Mouse (Mus musculus) gastrocnemius, postnatal 10 days (tissue): Measurements from ENCODE around the gene Sfxn1. TPM values are rescaled to one million over a fixed set of nuclear protein-coding genes. Genes with fewer than 3 reads are reported as not detected.

Experiments
- DNase-seq: peaks from one replicate; pipeline ENCODE4 v3.0.0; 2021; ENCODE audit warnings: mixed read lengths
- total RNA-seq, 2 experiments: library from RNA; stranded (reverse); gene quantifications; 2 replicates each; pipeline ENCODE4 v1.2.3; 2021

The Sfxn1 gene
- total RNA-seq, 2 experiments from 2014 or later, result 7.0 to 8.4 TPM

DNA sequence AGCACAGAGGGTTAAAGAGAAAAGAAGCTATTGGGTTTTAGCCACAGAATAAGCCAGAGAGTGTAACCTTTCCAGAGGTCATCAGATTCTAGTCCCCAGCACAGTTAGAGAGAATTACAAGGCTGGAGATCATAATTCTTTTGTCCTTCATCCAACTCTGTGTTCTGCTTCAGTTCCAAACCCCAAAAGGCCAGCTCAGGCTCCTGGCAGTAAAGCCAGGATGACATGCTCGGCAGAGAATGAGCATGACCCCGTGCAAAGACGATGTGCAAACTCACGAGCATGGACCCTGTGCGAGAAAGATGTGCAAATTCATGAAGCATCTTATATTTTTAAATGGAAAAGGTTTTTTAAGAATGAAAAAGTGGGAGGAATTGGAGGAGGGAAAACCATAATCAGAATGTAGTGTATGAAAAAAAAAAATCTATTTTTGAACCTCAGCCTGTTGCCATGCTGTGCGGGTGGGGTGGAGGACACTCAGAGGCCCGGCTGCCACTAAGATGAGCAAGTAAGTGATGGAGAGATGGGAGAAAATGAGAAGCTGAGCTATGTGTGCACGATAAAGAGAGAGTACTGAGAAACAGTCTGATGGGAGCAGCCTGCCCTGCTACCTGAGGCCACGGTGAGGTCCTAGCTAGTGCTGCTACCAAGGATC is 66.2 kb downstream of the Sfxn1 start:
- no peak for DNase-seq

DNA sequence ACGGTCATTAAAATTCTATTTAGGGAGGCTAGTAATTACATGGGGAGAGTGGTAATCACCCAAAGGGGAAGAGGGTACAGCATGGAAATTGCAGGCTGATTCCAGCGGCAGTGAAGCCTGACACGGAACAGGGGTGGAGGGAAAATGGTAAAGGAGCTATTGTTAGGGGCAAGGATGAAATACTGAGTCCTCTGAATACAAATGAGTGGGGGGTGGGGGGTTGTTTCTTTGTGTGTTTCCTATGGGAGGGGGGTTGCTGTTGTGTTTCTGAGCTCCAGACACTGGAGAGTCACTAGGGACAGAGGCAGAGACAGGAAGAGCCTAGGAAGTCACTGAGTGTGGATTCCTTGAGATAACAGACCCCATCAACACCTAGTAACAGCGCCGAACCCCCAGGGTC is 72.1 kb downstream of the Sfxn1 start:
- no peak for DNase-seq

DNA sequence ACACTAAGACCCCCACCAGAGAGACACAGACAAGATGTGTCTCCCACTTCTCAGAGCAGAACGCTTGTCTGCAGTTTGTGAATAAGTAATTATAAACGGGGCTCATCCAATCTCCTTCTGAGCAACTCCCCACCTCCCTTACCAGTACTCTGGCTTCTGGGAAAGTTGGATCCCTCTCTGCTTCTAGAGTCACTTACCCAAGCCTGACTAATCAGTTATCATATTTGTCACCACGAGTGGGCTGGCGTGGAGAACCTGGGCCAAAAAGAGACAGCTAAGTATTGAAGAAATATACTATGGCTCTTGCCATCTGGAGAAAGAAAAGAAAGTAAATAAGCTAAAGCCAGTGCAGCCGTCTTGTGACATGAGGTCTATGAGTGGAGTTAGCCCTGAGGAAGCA is 73.0 kb downstream of the Sfxn1 start:
- DNase-seq, result no peak

DNA sequence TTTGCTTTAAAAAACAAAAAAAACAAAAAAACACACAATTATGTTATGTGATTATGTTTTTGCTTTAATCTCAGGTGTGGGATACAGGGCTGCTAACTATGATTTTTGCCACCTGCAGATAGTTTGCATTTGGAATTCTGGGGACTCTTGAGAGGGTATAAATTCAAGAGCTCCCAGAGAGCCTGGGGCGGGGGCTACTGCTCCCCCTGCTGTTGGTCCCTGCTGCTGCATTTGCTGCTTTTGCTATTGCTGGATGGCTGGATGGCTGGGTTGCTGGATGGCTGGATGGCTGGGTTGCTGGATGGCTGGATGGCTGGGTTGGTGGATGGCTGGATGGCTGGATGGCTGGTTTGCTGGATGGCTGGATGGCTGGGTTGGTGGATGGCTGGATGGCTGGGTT is 75.7 kb downstream of the Sfxn1 start:
- peak; percentile 21 for DNase-seq

DNA sequence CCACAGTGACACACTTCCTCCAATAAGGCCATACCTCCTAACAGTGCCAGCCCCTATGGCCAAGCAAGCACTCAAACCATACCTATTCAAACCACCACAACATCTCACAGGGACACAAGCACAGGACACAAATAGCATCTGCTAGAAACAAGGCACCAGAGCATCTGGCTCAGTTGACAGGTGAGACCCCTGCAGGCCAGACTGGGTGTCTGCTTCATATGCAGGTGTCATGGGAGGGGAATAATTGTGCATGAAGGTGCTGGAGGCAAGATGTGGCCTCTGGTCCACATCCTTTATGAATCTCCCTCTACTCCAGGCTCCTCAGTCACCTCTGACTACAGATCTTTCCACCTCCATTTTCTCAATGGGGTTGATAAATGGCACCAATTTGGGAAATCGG is 80.8 kb downstream of the Sfxn1 start:
- DNase-seq, result no peak

DNA sequence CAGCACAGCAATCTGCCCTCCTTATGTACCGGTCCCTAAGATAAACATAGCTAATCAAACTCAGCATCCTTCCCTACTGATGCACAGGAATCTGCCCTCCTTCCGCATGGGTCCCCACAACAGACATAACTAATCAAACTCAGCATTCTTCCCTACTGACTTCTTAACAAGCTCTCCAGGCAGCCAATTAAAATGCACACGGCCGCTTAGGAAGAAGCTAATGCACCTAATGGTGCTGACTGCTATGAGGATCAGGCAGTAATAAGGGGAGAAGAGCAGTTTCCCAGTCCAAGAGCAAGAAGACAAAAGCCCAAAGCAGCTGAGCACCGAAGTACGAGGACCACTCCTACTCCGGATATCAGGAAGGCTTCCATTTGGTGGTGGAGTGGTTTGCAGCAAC is 81.2 kb downstream of the Sfxn1 start:
- DNase-seq, result no peak

DNA sequence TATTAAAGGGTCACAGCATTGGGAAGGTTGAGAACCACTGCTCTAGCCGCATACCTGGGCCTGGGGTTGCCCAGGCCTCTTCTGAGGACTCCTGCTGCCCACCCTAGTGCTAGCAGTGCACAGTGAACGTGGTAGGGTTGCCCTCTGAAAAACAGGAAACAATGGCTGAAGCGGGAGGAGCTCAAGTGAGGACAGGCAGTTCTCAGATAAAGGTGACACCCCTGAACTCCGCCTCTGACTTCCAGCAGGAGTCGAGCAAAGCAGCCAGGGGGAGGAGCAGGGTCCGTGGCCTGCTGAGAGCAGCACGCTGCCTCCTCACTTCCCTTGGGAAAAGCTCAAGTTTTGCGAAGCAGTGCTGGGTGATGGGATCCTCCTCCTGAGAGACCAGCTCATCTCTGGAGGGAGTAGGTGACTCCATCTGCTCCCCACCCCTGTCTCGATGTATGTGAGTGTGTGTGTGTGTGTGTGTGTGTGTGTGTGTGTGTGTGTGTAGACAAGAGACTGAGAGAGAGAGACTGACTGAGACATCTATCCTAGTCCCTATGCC is 82.1 kb downstream of the Sfxn1 start:
- no peak for DNase-seq

DNA sequence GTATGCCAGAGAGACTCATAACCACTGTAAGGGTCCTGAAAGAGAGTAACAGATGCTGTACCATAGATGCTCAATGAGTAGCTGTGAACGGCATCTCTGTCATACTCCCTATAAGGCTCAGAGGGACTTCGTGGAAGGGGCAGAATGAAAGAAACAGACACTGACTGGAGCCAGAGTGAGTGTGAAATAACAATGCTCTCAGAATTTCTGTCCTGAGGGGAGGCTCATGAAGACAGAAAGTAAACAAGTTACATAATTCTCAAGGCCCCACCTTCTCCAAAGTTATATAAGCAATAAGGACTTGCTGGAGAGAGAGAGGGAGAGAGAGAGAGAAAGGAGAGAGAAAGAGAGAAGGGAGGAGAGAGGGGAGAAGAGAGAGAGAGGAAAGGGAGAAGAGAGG is 84.2 kb downstream of the Sfxn1 start:
- no peak for DNase-seq

Other genes with a start within 250 kb of the Sfxn1 start
- under 1 TPM; 0.23 to 0.33 TPM for gene Drd1, start 16.2 kb upstream of the Sfxn1 start, total RNA-seq
- under 1 TPM in 1 of 2 experiments, not detected in 1; 0.09 TPM for gene Hrh2, start 120.3 kb downstream of the Sfxn1 start, total RNA-seq